Mouse (Mus musculus) heart, adult 9 months (tissue): ENCODE measurements around the gene Cebpa.

Experiments
- DNase-seq, 2 experiments: peaks; one replicate each; pipeline ENCODE4 v3.0.0; 2022; ENCODE audit warnings: low spot score in 2 of 2

Gene Cebpa

DNA sequence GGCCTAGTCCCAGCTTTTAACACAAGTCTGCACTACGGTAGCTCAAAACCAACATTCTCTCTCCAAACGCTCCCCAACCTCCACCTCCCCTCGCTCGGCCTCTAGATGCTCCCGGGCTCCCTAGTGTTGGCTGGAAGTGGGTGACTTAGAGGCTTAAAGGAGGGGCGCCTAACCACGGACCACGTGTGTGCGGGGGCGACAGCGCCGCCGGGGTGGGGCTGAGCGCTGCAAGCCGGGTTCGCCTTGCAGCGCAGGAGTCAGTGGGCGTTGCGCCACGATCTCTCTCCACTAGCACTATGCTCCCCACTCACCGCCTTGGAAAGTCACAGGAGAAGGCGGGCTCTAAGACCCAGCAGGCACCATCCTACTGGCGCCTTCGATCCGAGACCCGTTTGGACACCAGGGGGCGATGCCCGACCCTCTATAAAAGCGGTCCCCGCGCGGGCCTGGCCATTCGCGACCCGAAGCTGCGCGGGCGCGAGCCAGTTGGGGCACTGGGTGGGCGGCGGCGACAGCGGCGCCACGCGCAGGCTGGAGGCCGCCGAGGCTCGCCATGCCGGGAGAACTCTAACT lies at the start of gene Cebpa:
Cebpa (plus strand) TSS at position 453 of the 573 bp plus-strand sequence.
- peak; percentile 95 to 97 for DNase-seq

DNA sequence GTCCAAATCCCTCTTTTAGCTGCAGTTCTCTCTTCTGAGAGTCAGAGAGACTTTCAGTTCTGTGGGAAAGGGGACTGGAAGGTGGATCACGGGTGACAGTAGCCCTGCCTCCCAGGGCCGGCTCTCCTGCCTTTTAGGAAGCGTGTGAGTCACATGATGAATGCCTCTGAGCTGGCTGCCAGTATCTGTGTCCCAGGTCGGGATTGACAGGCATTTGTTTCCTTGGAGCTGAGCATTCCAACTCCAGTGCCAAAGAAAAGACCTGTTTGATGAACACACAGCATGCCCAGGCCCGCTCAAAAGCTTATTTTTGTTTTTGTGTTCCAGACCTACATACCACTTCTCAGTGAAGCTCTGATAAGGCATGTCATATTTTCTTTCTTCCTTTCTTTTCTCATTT lies 42.4 kb upstream of the Cebpa start:
- DNase-seq = peak; percentile 28 to 42

DNA sequence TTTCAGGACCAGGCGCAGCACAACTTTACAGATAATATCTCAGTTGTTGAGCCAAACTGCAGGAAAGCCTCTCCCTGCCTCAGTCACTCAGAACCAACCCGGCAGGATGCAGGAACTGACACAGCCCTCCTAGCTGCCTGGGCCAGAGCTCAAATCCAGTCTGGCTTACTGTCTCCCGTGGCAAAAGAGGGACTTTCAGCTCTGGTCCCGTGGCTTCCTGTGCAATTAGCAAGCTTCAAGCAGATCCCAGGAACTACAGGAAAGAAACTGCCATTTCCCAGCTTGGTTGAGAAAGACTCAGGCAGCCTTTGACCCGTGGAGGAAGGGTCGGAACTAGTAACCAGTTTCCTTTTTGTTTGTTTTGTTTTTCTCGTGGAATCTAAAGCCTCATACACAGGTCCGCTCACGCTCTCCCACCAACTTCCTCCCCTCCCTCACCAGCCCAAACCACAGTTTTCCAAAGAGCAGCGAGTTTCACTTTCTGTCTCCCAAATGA lies 38.2 kb upstream of the Cebpa start:
- DNase-seq = peak; percentile 82 to 86

DNA sequence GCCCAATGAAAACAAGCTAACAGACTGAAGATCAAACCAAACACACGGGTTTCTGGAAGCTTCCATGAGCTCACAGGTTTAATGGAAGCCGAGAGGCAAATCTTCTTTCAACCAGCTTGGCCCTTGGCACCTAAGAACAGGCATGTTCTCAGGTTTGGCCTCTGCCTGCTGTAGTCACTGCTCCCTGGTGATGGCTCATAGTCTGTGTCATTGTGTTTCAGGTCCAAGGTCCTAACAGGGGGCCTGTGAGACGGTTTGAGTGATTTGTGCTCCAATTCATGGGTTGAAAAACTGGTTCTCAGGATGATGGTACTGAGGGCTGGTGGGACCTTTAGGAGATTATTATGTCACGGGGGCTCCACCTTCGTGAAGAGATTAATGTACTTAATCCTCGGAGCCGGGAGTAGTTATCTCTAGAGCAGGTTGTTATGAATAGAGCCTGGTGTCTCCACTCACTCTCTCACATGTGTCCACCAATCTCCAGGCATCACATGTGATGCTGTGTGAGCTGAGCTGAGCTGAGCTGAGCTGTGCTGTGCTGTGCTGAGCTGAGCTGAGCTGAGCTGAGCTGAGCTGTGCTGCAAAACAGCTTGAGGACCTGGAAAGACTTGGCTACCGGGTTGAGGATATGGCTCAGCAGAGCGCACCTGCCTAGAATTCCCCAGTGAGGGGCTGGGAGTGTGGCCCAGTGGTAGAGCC lies 37.5 kb upstream of the Cebpa start:
- DNase-seq = no peak

- DNase-seq = no peak
These were observed 34.3 kb upstream of the Cebpa start for GRCm38 (mm10) chr7:35084565-35085360.

DNA sequence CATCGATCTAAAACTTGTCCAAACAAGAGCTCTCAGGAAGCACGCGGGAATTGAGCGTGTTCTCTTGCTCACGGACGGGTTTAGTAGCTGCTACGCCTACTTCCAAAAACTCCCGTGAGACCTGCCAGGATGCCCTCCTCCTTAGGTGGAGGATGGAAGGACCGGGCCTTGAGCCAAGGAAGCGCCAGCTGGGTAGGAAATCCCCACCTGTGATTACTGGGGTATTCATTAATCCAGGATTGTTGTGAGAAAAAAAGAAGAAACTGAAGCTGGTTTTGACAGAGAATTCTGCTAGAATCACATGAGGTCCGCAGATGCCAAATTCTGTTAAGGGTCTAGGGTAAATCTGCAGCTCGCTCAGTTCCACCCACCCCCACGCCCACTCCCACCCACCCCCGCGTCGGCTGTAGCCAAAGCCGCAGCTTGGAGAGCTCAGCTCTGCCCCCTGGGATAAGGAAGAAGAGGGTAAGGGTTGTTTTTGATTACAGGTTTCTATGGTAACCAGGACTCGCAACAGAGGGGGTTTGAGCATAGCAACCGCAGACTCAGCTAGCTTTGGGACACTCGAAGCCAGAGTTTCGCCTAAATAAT lies 32.7 kb upstream of the Cebpa start:
- DNase-seq = peak; percentile 35 to 52

- DNase-seq = no peak
These were observed 28.5 kb upstream of the Cebpa start for GRCm38 (mm10) chr7:35090550-35090949.

DNA sequence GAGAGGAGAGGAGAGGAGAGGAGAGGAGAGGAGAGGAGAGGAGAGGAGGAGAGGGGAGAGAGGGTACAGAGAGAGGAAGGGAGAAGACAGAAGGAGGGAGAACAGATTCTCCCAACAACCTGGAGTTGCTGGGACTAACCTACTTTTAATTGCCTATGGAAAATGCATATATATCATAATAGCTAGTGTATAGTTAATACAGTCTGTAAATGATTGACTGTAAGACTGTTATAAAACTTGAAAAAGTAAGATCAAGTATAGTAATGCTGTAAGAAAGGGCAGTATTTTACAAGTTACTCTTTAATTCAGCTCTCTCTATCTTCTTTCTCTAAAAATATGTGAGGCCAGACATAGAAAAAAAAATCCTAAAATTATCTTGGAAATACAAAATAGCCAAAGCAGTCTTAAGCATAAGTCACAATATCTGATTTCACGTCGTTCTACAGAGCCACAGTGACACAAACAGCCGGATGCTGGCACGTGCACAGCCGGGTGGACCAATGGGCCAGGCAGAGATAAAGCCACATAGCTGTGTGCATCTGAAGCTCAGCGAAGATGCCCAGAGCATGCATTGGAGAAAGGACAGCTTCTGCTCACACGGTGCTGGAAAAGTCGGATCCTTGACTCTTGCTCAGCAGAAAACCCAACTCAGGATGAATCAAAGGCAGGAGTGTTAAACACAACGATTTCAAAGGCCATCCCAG lies 24.0 kb upstream of the Cebpa start:
- DNase-seq = no peak

DNA sequence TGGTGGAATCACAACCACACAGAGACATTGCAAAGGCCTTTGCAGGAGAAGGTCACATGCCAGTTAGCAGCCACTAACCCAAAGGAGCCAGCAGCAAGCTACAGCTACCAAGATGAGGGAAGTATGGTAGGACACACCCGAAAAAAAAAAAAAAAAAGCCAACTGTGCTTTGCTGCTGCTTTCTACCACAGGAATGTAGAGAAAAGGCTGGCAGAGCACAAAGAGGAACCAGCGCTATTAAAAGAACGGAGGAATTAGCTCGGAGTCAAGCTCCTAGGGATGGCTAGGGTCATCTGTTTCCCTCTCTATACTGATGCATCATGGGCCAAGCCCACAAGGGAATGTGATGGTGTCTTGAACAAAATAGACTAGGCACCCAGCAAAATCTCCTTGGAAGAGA lies 20.3 kb upstream of the Cebpa start:
- DNase-seq = peak in 1 of 2 experiments; percentile 30

DNA sequence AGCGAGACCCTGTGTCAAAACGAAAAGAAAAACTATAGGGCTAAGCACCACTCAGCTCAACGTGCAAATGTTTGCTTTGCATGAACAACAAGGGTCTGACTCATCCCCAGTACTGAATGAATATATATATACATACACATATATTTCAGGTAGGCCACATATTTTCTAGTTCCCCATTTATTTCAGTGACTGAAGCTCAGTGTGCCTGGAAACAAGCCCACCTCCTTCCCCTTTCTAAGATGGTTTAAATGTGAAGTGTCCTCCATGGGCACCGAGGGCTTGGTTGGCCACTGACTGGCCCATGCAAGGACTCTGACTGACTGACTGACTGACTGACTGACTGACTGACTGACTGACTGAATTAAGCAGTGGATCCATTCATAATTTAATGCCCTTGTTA lies 19.6 kb upstream of the Cebpa start:
- DNase-seq = no peak

- DNase-seq = no peak
These were observed 12.5 kb upstream of the Cebpa start for GRCm38 (mm10) chr7:35106614-35107013.

DNA sequence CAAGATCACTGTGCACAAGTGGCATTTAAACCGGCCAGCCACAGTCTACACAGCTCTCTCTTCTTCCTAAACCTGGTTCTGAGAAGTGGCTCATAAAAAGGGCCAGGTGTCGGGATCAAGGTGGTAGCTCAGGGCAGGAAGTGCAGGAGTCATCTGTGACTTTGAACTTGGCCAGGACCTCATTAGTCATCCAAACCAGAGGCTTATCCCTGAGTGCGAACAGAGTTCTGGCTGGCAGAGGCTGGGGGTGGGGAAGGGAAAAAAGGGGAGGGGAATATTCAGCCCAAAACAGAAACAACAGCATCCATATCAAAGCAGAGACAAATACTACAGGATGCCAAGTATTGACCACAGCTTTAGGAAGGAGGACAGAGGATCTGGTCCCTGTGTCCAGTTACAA lies 11.5 kb upstream of the Cebpa start:
- DNase-seq = no peak

GRCm38 (mm10) chr7:35108046-35108445 lies 11.0 kb upstream of the Cebpa start:
- DNase-seq = no peak

DNA sequence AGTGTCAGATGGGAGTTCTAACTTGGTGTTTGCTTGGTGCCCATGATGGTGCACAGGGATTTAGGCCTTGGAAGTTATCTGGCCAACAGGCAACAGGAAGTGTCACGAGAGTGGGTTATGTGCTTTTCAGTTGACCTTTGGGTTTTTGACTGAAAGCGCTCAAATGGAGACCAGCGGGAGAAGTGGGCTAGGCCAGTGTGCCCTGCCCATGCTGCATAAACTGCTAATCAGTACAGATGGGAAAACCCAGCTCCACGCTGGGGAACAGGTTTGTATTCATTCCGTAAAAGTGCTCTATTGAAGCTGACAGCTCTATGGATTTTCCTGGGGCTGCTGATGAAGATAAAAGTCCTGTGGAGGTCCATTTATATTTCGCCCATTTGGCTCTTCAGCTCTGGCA lies 10.4 kb upstream of the Cebpa start:
- DNase-seq = no peak

GRCm38 (mm10) chr7:35113136-35113535 lies 6.0 kb upstream of the Cebpa start:
- DNase-seq = no peak

GRCm38 (mm10) chr7:35113721-35114120 lies 5.4 kb upstream of the Cebpa start:
- DNase-seq = no peak

GRCm38 (mm10) chr7:35116524-35116923 lies 2.6 kb upstream of the Cebpa start:
- no peak for DNase-seq

DNA sequence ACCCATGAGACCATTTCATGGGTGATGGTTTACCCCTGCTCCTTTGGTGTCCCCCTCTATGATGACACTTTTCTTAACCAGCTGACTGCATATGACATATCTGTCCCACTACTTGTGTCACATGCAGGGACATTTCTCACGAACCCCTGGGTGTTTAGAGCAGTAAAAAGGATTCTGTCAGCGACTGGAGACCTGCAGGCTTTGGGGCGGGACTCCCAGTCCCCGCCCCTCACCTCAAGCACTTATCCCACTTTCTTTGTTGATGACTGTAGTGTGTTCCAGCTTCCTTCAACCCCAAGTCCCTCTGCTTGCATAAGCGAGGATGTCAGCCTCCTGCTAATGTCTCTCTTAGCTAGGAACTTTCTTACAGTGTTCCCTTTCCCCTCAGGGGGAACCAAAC lies 2.0 kb upstream of the Cebpa start:
- no peak for DNase-seq

DNA sequence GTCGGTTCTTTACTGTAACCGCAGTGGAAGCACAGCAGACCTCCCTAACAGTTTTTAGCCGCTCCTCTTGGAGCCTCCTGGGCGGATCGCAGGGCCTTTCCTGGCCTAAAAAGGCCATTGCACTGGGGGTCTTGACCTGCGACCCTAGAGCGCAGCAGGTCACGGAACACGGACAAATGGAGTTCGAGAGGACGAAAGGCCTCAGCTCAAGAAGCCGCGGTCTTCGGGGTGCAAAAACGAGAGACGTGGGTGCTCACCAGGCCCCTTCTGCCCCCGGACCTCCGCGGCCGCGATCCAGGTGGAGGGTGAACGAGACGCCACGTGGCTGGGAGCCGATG lies 1.4 kb upstream of the Cebpa start:
- DNase-seq = no peak

DNA sequence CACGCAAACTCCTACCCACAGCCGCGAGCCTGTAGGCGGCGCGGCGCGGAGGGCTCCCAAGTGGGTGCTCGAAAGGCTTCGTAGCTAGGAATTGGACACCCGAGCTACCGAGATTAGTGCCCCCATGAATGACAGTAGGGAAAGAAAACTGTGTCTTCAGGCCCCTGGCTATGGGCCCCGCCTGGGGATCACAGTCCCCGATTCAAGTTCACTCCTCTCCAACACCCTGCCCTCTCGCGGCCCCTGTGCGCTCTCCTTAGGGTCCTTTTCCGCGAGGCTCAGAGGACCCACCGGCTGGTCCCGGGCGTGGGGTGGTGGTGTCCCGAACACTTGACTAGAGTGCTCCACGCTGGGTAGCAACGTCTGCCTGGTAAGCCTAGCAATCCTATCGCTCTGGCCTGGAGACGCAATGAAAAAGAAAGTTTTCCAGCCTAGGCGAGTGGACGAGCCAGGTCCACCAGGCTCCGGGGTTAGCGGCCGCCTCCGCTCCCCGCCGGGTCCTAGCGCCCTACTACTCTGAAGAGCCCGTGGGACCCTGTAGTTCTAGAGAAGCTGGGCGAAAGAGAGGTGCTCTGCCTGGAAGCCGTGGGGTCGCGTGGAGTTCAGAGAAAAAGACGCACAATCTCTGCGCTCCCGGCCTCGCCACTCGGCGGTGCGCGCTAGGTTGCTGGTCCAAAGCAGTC lies 853 bp upstream of the Cebpa start:
- peak; percentile 84 to 86 for DNase-seq

DNA sequence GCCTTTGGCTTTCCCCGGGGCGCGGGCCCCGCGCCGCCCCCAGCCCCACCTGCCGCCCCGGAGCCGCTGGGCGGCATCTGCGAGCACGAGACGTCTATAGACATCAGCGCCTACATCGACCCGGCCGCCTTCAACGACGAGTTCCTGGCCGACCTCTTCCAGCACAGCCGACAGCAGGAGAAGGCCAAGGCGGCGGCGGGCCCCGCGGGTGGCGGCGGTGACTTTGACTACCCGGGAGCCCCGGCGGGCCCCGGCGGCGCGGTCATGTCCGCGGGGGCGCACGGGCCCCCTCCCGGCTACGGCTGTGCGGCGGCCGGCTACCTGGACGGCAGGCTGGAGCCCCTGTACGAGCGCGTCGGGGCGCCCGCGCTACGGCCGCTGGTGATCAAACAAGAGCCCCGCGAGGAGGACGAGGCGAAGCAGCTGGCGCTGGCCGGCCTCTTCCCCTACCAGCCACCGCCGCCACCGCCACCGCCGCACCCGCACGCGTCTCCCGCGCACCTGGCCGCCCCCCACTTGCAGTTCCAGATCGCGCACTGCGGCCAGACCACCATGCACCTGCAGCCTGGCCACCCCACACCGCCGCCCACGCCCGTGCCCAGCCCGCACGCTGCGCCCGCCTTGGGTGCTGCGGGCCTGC lies 533 bp downstream of the Cebpa start:
- DNase-seq = peak in 1 of 2 experiments; percentile 35
